Mouse (Mus musculus) ES-E14 (cell line): ENCODE results near the gene Rcbtb2.

Experiments used
- CHD2 ChIP-seq: IDR thresholded peaks from 2 replicates; pipeline ENCODE4 v1.6.1; 2014; ENCODE audit warnings: mild to moderate bottlenecking, low read depth, low read length, inconsistent platforms
- HCFC1 ChIP-seq: IDR thresholded peaks from 2 replicates; pipeline ENCODE4 v1.6.1; 2012; ENCODE audit warnings: low read length, inconsistent platforms, borderline replicate concordance; ENCODE audit not compliant: insufficient read depth
- MAFK ChIP-seq: IDR thresholded peaks from 2 replicates; pipeline ENCODE4 v1.6.1; 2014; ENCODE audit warnings: mild to moderate bottlenecking, low read depth, low read length, inconsistent platforms; ENCODE audit not compliant: insufficient read depth
- ZC3H11A ChIP-seq: IDR thresholded peaks from 2 replicates; pipeline ENCODE4 v1.6.1; 2012; ENCODE audit warnings: low read depth, mild to moderate bottlenecking, inconsistent platforms, low read length, borderline replicate concordance

GRCm38 (mm10) chr14:73131856-73132410 lies 9.1 kb downstream of the Rcbtb2 start:
- TF ChIP-seq ZC3H11A (no peak), CHD2 (no peak), HCFC1 (no peak), MAFK (no peak)
